Mouse (Mus musculus) myocyte (in vitro differentiated cells): ENCODE measurements around the gene Calcb. TPM values are rescaled to one million over a fixed set of nuclear protein-coding genes. Genes with fewer than 3 reads are reported as not detected.

Source experiments
- H3K27me3 ChIP-seq: one replicate; pipeline ENCODE4 v1.6.1; 2011; ENCODE audit not compliant: control insufficient read depth, insufficient read depth, insufficient read length
- H3K36me3 ChIP-seq: one replicate; pipeline ENCODE4 v1.6.1; 2011; ENCODE audit not compliant: control insufficient read depth, insufficient read depth
- H3K4me2 ChIP-seq: one replicate; pipeline ENCODE4 v1.6.1; 2011; ENCODE audit warnings: low read depth, control low read depth
- H3K4me3 ChIP-seq: one replicate; pipeline ENCODE4 v1.5.1; 2011; ENCODE audit warnings: mild to moderate bottlenecking, control low read depth, moderate library complexity
- H3K79me2 ChIP-seq: one replicate; pipeline ENCODE4 v1.6.1; 2011; ENCODE audit not compliant: control insufficient read depth, insufficient read depth
- H3ac ChIP-seq: one replicate; pipeline ENCODE4 v1.6.1; 2011; ENCODE audit not compliant: control insufficient read depth, insufficient read length
- CEBPB ChIP-seq: IDR thresholded peaks from 2 replicates; pipeline ENCODE4 v1.6.1; 2011; ENCODE audit warnings: mild to moderate bottlenecking, moderate library complexity; ENCODE audit not compliant: poor library complexity, insufficient read depth, severe bottlenecking
- E2F4 ChIP-seq: IDR thresholded peaks from one replicate; pipeline ENCODE4 v1.6.1; 2011; ENCODE audit warnings: mild to moderate bottlenecking, control low read depth, moderate library complexity; ENCODE audit not compliant: insufficient read depth
- MAX ChIP-seq: IDR thresholded peaks from one replicate; pipeline ENCODE4 v1.6.1; 2011; ENCODE audit warnings: low read depth, mild to moderate bottlenecking, control low read depth
- MYOD1 ChIP-seq, 3 experiments: IDR thresholded peaks; one replicate each; pipeline ENCODE4 v1.6.1; 2011; ENCODE audit warnings: control low read depth in 2 of 3, low read depth in 2 of 3, mild to moderate bottlenecking in 2 of 3, moderate library complexity in 1 of 3; ENCODE audit not compliant: insufficient read length in 2 of 3, control insufficient read depth in 1 of 3
- MYOG ChIP-seq, 3 experiments: IDR thresholded peaks; one replicate each; pipeline ENCODE4 v1.6.1; 2011; ENCODE audit warnings: control low read depth in 2 of 3, low read depth in 2 of 3, mild to moderate bottlenecking in 2 of 3; ENCODE audit not compliant: insufficient read length in 2 of 3, control insufficient read depth in 1 of 3, insufficient read depth in 1 of 3
- POLR2A ChIP-seq: IDR thresholded peaks from one replicate; pipeline ENCODE4 v1.6.1; 2011; ENCODE audit warnings: low read depth, mild to moderate bottlenecking, control low read depth, moderate library complexity; ENCODE audit not compliant: insufficient read length
- POLR2AphosphoS2 ChIP-seq: IDR thresholded peaks from one replicate; pipeline ENCODE4 v1.6.1; 2011; ENCODE audit warnings: low read depth, control low read depth; ENCODE audit not compliant: insufficient read length
- REST ChIP-seq: IDR thresholded peaks from one replicate; pipeline ENCODE4 v1.6.1; 2011; ENCODE audit warnings: mild to moderate bottlenecking, control low read depth, moderate library complexity; ENCODE audit not compliant: insufficient read depth, insufficient read length
- SRF ChIP-seq: IDR thresholded peaks from one replicate; pipeline ENCODE4 v1.6.1; 2011; ENCODE audit warnings: low read depth; ENCODE audit not compliant: control insufficient read depth, insufficient read length
- TCF12 ChIP-seq: IDR thresholded peaks from one replicate; pipeline ENCODE4 v1.6.1; 2011; ENCODE audit warnings: mild to moderate bottlenecking, control low read depth; ENCODE audit not compliant: poor library complexity, insufficient read depth, severe bottlenecking
- TCF3 ChIP-seq: IDR thresholded peaks from one replicate; pipeline ENCODE4 v1.6.1; 2011; ENCODE audit warnings: low read depth, control low read depth; ENCODE audit not compliant: insufficient read length
- USF1 ChIP-seq: IDR thresholded peaks from one replicate; pipeline ENCODE4 v1.6.1; 2011; ENCODE audit warnings: low read depth, mild to moderate bottlenecking, control low read depth, moderate library complexity
- polyA plus RNA-seq: library from polyadenylated mRNA; unstranded; fragments of >200 nt; fragmentation: generic; extraction: Trizol; gene quantifications from one replicate; pipeline ENCODE4 v1.2.1, GENCODE M21; 2012; ENCODE audit warnings: missing spikeins

Gene Calcb
- polyA plus RNA-seq, 1 experiment, result 0.13 TPM

DNA sequence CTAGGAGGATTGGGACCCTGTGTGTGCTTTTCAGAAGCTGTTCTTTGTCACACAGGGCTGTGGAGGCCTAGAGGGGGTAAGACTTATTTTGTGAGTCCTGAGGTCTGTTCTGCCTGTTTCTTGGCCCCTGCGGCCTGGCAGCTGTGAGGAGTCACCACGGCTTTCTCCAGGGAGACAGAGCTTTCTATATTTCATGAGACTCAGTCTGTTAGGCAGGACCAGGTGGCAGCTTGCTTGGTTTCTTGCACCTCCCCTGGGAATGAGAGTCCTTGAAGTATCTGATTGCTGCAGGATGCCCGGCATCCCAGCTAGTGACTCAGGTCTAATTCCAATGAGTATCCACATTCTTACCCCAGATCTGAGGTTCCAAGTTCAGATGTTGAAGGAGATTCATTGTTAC, 46.8 kb downstream of the Calcb start:
- no peak overlapping the region for H3K4me3 ChIP-seq
- H3K79me2 ChIP-seq, result no peaks in the 10 kb centered on the region
- H3K36me3 ChIP-seq, result no peaks in the 10 kb centered on the region
- no peak overlapping the region for H3ac ChIP-seq
- H3K4me2 ChIP-seq, result no peak overlapping the region
- no peaks in the 10 kb centered on the region for H3K27me3 ChIP-seq
- TF ChIP-seq MYOD1 (IDR thresholded peaks at IDR 0.05; ENCODE audit: control insufficient read depth in 1 of 3, insufficient read length in 2 of 3, low read depth in 2 of 3) (peak; percentile 48 to 75 (median 68)), MYOG (IDR thresholded peaks at IDR 0.05; ENCODE audit: control insufficient read depth in 1 of 3, insufficient read depth in 1 of 3, insufficient read length in 2 of 3, low read depth in 2 of 3) (peak in 1 of 3 experiments; percentile 43), MAX (no peak), TCF12 (peak; percentile 10)

DNA sequence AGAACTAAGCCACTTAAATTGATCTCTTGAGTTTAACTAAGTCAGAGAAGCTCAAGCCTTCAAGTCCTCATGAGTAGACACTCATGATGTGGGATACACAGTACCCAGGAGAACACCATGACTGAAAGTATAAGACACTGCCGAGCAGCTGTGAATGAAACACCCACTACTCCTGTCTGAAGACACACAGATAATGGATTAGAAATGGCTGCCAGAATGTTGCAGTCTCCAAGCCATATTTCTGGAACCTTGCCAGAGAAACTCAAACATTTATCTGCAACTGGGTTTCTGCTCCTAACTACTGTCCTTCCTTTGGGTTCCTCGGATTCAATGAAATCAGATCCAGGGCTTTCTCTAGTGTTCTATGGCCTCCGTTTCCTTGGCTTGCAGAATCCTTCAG, 48.1 kb downstream of the Calcb start:
- Histone ChIP-seq H3K4me3 (no peak overlapping the region), H3ac (no peak overlapping the region), H3K4me2 (no peak overlapping the region), H3K79me2 (no peaks in the 10 kb centered on the region), H3K36me3 (no peaks in the 10 kb centered on the region), H3K27me3 (no peaks in the 10 kb centered on the region)
- no peak for TF ChIP-seq POLR2AphosphoS2
- no peak for TF ChIP-seq POLR2A
- no peak for TF ChIP-seq MYOD1 (IDR thresholded peaks at IDR 0.05; ENCODE audit: control insufficient read depth in 1 of 3, insufficient read length in 2 of 3, low read depth in 2 of 3)
- no peak for TF ChIP-seq CEBPB
- TF ChIP-seq E2F4, result no peak
- no peak for TF ChIP-seq USF1
- TF ChIP-seq REST, result no peak
- TF ChIP-seq TCF3, result no peak
- no peak for TF ChIP-seq TCF12
- TF ChIP-seq SRF, result no peak
- no peak for TF ChIP-seq MYOG (IDR thresholded peaks at IDR 0.05; ENCODE audit: control insufficient read depth in 1 of 3, insufficient read depth in 1 of 3, insufficient read length in 2 of 3, low read depth in 2 of 3)
- no peak for TF ChIP-seq MAX

- TF ChIP-seq REST (no peak), POLR2AphosphoS2 (no peak), MAX (no peak), USF1 (no peak), SRF (no peak)
- H3K4me3 ChIP-seq, result no peak overlapping the region
- H3ac ChIP-seq, result no peak overlapping the region
- H3K27me3 ChIP-seq, result no peaks in the 10 kb centered on the region
- H3K36me3 ChIP-seq, result no peaks in the 10 kb centered on the region
- H3K4me2 ChIP-seq, result no peak overlapping the region
- no peaks in the 10 kb centered on the region for H3K79me2 ChIP-seq
These were observed 50.1 kb downstream of the Calcb start for GRCm38 (mm10) chr7:114768516-114768915.

DNA sequence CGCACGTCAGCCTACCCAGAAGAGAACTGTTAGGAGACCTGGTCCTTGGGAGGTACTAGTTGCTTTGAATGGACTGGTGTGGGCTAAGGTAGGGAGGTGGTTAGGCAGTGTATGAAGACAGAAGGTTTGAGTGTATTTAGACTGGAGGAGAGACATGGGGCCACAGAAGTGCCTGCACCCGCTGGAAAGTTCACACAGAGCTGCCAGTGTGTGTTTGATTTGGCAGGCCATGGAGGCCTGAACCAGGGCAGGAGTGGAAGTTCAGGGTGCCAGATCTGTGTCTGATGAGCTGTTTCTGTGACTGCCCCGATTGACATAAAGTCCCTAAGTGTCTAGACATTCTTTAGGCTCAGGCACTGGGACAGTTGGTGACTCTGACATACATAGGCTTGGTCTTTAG, 50.6 kb downstream of the Calcb start:
- Histone ChIP-seq H3K4me2 (no peak overlapping the region), H3ac (no peak overlapping the region), H3K36me3 (no peaks in the 10 kb centered on the region), H3K4me3 (no peak overlapping the region), H3K27me3 (no peaks in the 10 kb centered on the region), H3K79me2 (no peaks in the 10 kb centered on the region)
- TF ChIP-seq POLR2AphosphoS2 (no peak), SRF (no peak), MAX (no peak), REST (no peak), POLR2A (no peak), MYOG (IDR thresholded peaks at IDR 0.05; ENCODE audit: control insufficient read depth in 1 of 3, insufficient read depth in 1 of 3, insufficient read length in 2 of 3, low read depth in 2 of 3) (no peak), TCF12 (no peak), E2F4 (no peak), CEBPB (no peak)

DNA sequence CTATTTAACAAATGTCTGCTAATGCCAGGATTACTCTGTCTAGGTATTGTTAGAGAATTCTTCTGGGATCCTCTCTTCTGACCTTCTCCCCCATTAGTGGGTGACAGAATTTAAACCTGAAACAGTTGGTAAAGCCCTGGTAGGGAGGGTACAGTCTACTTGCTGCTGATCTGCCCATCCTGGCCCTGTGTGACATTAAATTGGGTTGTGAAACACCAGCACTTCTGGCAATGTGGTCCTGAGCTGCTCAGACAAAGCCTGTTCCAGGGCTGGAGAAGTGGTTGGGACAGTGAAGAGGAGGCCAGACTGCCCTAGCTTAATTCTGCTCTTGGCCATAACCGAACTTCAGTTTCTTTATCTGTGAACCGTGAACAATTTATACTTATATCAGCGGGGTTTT, 52.1 kb downstream of the Calcb start:
- H3K79me2 ChIP-seq, result no peaks in the 10 kb centered on the region
- no peak for TF ChIP-seq POLR2AphosphoS2
- no peak for TF ChIP-seq REST
- TF ChIP-seq POLR2A, result no peak
- no peak for TF ChIP-seq SRF
- no peak for TF ChIP-seq MAX
- no peak for TF ChIP-seq TCF3
- no peak for TF ChIP-seq USF1
- no peak for TF ChIP-seq E2F4
- no peak for TF ChIP-seq MYOG (IDR thresholded peaks at IDR 0.05; ENCODE audit: control insufficient read depth in 1 of 3, insufficient read depth in 1 of 3, insufficient read length in 2 of 3, low read depth in 2 of 3)
- no peak for TF ChIP-seq MYOD1 (IDR thresholded peaks at IDR 0.05; ENCODE audit: control insufficient read depth in 1 of 3, insufficient read length in 2 of 3, low read depth in 2 of 3)
- TF ChIP-seq TCF12, result no peak
- no peaks in the 10 kb centered on the region for H3K36me3 ChIP-seq
- no peak overlapping the region for H3K4me3 ChIP-seq
- no peak overlapping the region for H3ac ChIP-seq
- H3K27me3 ChIP-seq, result no peaks in the 10 kb centered on the region
- H3K4me2 ChIP-seq, result no peak overlapping the region
